Mouse (Mus musculus) hindbrain, embryonic 14.5 days (tissue): ENCODE measurements at regions not wholly inside any gene's neighbourhood (a gene's known extent, or its start where the extent isn't known, plus 50 kb on each side); places are given as distances from the start of the nearest gene placed in this dataset.

Experiments
- ATAC-seq: fragments of 200-750 bp; cut with Nextera tagmentation; 2 replicates; pipeline ENCODE4 v1.8.0; 2017; ENCODE audit warnings: moderate number of reproducible peaks, mild to moderate bottlenecking, moderate TSS enrichment, moderate library complexity; ENCODE audit not compliant: low FRiP score
- DNase-seq: peaks from one replicate; pipeline ENCODE4 v3.0.0-alpha.2; 2015; ENCODE audit warnings: low spot score
- H3K27ac ChIP-seq: fragments of 300-500 bp; sonication (generic); 2 replicates; pipeline ENCODE4 v1.5.1; 2014; ENCODE audit warnings: mild to moderate bottlenecking, moderate library complexity
- H3K27me3 ChIP-seq: fragments of 300-500 bp; sonication (generic); 2 replicates; pipeline ENCODE4 v1.6.1; 2014; ENCODE audit warnings: mild to moderate bottlenecking, low read length, mixed read lengths; ENCODE audit not compliant: control insufficient read depth, insufficient read depth
- H3K36me3 ChIP-seq: fragments of 300-500 bp; sonication (generic); replicated peaks from 2 replicates; pipeline ENCODE4 v1.6.1; 2014; ENCODE audit not compliant: control insufficient read depth, insufficient read depth
- H3K4me1 ChIP-seq: fragments of 300-500 bp; sonication (generic); replicated peaks from 2 replicates; pipeline ENCODE4 v1.6.1; 2014; ENCODE audit warnings: antibody characterized with exemption, low read length, mixed read lengths; ENCODE audit not compliant: control insufficient read depth, insufficient read depth
- H3K4me2 ChIP-seq: fragments of 300-500 bp; sonication (generic); replicated peaks from 2 replicates; pipeline ENCODE4 v1.6.1; 2014; ENCODE audit warnings: mild to moderate bottlenecking, moderate library complexity
- H3K4me3 ChIP-seq: fragments of 300-500 bp; sonication (generic); replicated peaks from 2 replicates; pipeline ENCODE4 v1.5.1; 2014; ENCODE audit warnings: mild to moderate bottlenecking, low read length
- H3K9ac ChIP-seq: fragments of 300-500 bp; sonication (generic); 2 replicates; pipeline ENCODE4 v1.6.1; 2014
- H3K9me3 ChIP-seq: fragments of 300-500 bp; sonication (generic); 2 replicates; pipeline ENCODE4 v1.6.1; 2016; ENCODE audit warnings: low read length; ENCODE audit not compliant: control insufficient read depth
- WGBS: fragments of 180-500 bp; shearing (Covaris S2); extraction: QIAGEN DNeasy Blood & Tissue Kit; methylation state at CpG from one replicate; pipeline ENCODE4 v1.1.7; 2014; 5-methylcytosine and 5-hydroxymethylcytosine counted together

DNA sequence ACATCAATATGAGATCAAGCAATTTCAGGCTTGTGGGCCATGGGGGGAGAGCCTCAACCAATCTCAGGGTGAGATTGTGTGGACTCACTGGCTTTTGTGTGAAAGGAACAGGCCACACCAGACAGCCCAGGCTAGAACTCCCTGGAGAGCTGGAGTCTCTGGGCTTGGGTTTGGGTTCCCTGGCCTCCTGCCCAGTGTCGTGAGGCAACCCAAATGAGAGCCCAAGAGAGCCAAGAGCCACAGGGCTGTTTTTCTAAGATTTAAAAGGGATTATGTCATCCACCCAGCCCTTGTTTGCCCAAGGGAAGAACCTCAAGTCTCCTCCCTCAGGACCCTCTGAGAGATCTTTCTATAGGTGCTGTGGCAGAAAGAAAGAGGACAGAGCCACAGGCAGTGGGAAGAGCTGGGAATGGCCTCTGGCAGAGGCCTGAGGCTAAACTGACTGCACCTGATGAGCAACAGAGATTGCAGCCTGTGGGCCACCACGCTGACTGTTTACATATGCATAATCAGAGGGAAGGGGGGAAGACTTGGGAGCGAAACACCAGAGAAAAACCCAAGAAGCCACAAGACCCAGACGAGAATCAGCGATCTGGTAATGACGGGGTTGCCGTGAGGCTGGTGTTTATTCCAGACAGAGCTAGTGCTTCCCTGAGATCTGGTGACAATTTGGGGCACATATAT, 92.1 kb downstream of the Bcl2l11 start:
- no peaks in the 10 kb centered on the region for H3K4me1 ChIP-seq
- no peak overlapping the region for H3K9ac ChIP-seq
- H3K27me3 ChIP-seq = no peaks in the 10 kb centered on the region
- no peak overlapping the region for H3K27ac ChIP-seq
- no peak overlapping the region for H3K4me2 ChIP-seq
- H3K36me3 ChIP-seq = no peaks in the 10 kb centered on the region
- no peak for DNase-seq
- WGBS = 68% methylated on average over 7 of the region's 7 CpGs
- no peaks in the 10 kb centered on the region for H3K9me3 ChIP-seq
- no peak for ATAC-seq
- no peak overlapping the region for H3K4me3 ChIP-seq

DNA sequence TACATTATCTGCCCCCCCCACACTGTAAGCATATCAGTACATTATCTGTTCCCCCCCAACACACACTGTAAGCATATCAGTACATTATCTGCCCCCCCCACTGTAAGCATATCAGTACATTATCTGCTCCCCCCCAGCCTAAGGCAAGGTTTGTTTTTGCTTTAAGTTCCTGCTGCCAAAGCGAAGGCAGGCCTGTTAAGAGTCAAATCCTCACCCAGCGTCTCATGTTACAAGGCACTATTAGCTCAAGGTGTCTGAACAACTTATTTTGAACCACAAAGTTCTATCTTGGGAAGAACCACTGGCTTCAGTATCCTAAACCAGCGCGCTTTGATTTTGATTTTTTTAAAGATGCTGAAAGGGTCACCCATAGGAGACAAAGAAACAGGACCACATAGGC, 93.1 kb downstream of the Bcl2l11 start:
- ATAC-seq (no peak), DNase-seq (no peak)
- Histone ChIP-seq H3K27me3 (no peaks in the 10 kb centered on the region), H3K4me1 (no peaks in the 10 kb centered on the region), H3K9ac (no peak overlapping the region), H3K4me2 (no peak overlapping the region), H3K9me3 (no peaks in the 10 kb centered on the region), H3K27ac (no peak overlapping the region), H3K4me3 (no peak overlapping the region), H3K36me3 (no peaks in the 10 kb centered on the region)
- 87% methylated on average over 4 of the region's 4 CpGs for WGBS

DNA sequence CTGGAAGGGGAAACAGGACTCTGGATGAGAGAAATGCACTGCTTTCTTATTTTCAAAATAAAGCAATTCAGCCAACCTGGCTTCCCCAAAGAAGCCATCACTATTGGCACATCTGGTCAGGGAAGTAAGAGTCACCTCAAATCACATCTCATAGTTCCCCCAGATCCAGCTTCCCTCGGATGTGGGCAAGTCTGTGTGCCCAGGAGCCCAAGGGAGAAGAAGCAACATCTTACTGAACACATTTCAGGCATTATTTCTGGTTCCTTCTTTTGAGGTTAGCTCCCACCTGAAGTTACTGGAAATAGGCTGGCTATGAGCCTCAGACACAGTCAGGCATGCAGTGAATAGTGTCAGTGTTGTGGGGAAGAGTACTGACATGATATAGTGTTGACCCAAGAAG, 95.2 kb downstream of the Bcl2l11 start:
- ATAC-seq = no peak
- no peak overlapping the region for H3K9ac ChIP-seq
- no peaks in the 10 kb centered on the region for H3K4me1 ChIP-seq
- no peak overlapping the region for H3K27ac ChIP-seq
- H3K27me3 ChIP-seq = no peaks in the 10 kb centered on the region
- H3K4me2 ChIP-seq = no peak overlapping the region
- no peaks in the 10 kb centered on the region for H3K9me3 ChIP-seq
- DNase-seq = no peak
- 89% methylated on average over 1 of the region's 1 CpGs for WGBS
- no peaks in the 10 kb centered on the region for H3K36me3 ChIP-seq
- H3K4me3 ChIP-seq = no peak overlapping the region

DNA sequence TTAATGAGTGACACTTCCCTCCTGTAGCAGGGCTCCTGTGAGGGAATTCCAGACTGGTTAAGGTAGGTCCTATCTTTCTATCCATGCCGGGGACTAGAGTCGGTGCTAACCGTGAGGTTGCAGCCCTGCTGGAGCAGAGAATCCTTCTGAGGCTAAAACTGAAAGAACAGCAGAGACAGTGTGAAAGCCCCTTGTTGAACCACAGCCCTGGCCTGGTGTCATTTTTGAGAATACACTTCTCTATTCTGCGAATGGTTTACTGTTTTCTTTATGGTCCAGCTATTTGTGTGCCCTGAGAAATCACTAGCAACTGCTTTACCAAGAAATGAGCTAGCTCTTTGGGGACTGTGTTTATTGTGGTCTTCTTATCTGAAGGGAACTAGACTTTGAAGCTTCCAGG, 95.8 kb downstream of the Bcl2l11 start:
- Histone ChIP-seq H3K27me3 (no peaks in the 10 kb centered on the region), H3K4me1 (no peaks in the 10 kb centered on the region), H3K9me3 (no peaks in the 10 kb centered on the region), H3K27ac (no peak overlapping the region), H3K36me3 (no peaks in the 10 kb centered on the region), H3K9ac (no peak overlapping the region), H3K4me3 (no peak overlapping the region), H3K4me2 (no peak overlapping the region)
- no peak for DNase-seq
- ATAC-seq = no peak
- WGBS = 91% methylated on average over 4 of the region's 4 CpGs

DNA sequence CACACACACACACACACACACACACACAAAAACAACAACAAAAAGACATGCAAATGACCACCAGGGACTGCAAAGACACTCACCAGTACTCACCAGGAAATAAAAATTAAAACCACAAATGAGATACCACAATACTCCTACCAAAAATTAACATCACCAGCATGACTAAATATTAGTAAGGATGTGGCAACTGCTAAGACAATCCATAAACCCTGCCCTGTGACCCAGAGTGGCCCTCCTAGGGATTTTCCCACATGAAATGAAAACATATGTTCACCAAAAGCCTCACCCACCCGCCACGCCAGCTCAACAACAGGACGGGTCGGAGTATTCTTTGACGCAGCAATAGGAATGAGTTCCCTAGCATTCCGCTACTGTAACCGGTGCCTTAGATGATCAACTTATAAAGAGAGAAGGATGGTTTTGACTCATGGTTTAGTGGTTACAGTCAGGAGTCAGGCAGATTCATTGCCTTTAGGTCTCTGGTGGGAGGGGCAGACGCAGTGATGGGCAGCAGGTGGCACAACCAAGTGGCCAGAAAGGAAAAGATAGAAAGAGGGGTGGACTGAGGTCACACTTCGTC, 100.7 kb downstream of the Bcl2l11 start:
- Histone ChIP-seq H3K9ac (no peak overlapping the region), H3K27ac (no peak overlapping the region), H3K4me1 (no peaks in the 10 kb centered on the region), H3K4me2 (no peak overlapping the region), H3K4me3 (no peak overlapping the region), H3K9me3 (no peaks in the 10 kb centered on the region), H3K36me3 (no peaks in the 10 kb centered on the region), H3K27me3 (no peaks in the 10 kb centered on the region)
- DNase-seq (no peak), ATAC-seq (no peak)
- WGBS = 95% methylated on average over 9 of the region's 9 CpGs

DNA sequence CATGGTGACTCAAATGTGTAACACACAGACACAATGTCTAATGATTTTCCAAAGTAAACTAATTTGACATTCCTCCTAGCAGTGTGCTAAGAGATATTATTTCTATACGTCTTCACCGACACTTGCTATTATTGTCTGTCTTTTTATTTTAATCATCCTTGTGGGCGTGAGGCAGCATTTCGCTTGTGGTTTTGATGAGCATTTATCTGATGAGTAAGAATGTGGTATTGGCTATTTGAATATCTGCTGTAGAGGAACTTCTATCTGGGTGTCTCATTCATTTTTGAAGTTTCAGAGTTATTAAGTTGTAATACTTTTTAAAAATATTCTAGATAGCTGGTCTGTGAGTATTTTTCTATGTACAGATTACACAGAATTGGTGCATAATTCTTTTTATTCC, 103.9 kb downstream of the Bcl2l11 start:
- DNase-seq (no peak), ATAC-seq (no peak)
- no peak overlapping the region for H3K4me3 ChIP-seq
- H3K27me3 ChIP-seq = no peaks in the 10 kb centered on the region
- no peak overlapping the region for H3K27ac ChIP-seq
- no peaks in the 10 kb centered on the region for H3K36me3 ChIP-seq
- H3K9me3 ChIP-seq = no peaks in the 10 kb centered on the region
- no peak overlapping the region for H3K9ac ChIP-seq
- 0 out of 2 replicates have a peak, but pooled peaks cover 3% of the 10 kb centered on the region for H3K4me1 ChIP-seq
- no peak overlapping the region for H3K4me2 ChIP-seq
- 90% methylated on average over 4 of the region's 4 CpGs for WGBS

DNA sequence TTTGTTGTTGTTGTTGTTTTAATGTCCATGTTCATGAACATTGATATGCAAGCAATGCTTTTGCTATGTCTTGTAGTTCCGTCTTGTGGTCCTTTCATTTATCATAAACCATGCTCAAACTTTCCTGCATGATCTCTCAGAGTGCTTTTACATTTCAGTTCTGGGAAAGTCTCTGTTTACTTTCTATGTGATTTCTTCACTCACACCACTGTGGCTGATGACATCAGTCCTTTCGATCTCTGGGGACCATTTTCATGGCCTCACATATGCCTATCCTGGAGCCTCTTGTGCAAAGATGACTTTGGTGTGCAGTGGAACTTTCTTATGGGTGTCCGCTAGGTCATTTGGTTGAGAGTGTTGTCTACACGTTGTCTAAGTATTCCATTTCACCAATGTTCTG, 105.1 kb downstream of the Bcl2l11 start:
- Histone ChIP-seq H3K9me3 (no peaks in the 10 kb centered on the region), H3K36me3 (no peaks in the 10 kb centered on the region), H3K27me3 (no peaks in the 10 kb centered on the region), H3K4me3 (no peak overlapping the region), H3K27ac (no peak overlapping the region), H3K9ac (no peak overlapping the region), H3K4me1 (0 out of 2 replicates have a peak, but pooled peaks cover 3% of the 10 kb centered on the region), H3K4me2 (no peak overlapping the region)
- DNase-seq (no peak), ATAC-seq (no peak)
- WGBS = 93% methylated on average over 4 of the region's 4 CpGs

DNA sequence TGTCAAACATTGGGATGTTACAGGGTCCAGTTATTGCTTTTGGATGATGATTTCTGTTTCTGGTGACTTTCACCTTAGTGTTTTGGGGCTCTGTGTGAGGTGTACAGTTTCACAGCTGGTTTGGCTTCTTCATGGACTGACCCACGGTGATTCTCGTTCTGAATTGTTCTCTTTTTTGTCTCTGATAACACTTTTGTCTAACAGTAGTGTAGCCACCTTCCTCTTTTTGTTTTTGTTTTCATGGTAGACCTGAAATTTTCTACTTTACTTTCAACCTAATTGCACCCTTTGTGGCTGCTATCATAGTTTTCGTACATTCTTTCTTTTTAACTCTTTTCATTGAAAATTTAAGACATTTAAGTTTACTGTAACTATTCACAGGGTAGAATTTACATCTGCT, 105.5 kb downstream of the Bcl2l11 start:
- Histone ChIP-seq H3K4me3 (no peak overlapping the region), H3K9ac (no peak overlapping the region), H3K4me1 (0 out of 2 replicates have a peak, but pooled peaks cover 3% of the 10 kb centered on the region), H3K27me3 (no peaks in the 10 kb centered on the region), H3K9me3 (no peaks in the 10 kb centered on the region), H3K36me3 (no peaks in the 10 kb centered on the region), H3K27ac (no peak overlapping the region), H3K4me2 (no peak overlapping the region)
- 85% methylated on average over 3 of the region's 3 CpGs for WGBS
- no peak for ATAC-seq
- DNase-seq = no peak

- Histone ChIP-seq H3K36me3 (no peaks in the 10 kb centered on the region), H3K4me2 (no peak overlapping the region), H3K9ac (no peak overlapping the region), H3K9me3 (no peaks in the 10 kb centered on the region), H3K4me3 (no peak overlapping the region), H3K27ac (no peak overlapping the region), H3K27me3 (no peaks in the 10 kb centered on the region), H3K4me1 (0 out of 2 replicates have a peak, but pooled peaks cover 3% of the 10 kb centered on the region)
- DNase-seq (no peak), ATAC-seq (no peak)
- WGBS = 86% methylated on average over 3 of the region's 3 CpGs
Observed at GRCm38 (mm10) chr2:128232027-128232426, 106.2 kb downstream of the Bcl2l11 start.
